Mouse (Mus musculus): ENCODE measurements around the gene Fastk.

The Fastk gene

GRCm38 (mm10) chr5:24444746-24445427 is at the start of gene Fastk:
Gene Fastk, minus strand, starts transcription at chr5:24445287.
- peak; percentile 89 for DNase-seq (ENCODE audit: low read depth)

DNA sequence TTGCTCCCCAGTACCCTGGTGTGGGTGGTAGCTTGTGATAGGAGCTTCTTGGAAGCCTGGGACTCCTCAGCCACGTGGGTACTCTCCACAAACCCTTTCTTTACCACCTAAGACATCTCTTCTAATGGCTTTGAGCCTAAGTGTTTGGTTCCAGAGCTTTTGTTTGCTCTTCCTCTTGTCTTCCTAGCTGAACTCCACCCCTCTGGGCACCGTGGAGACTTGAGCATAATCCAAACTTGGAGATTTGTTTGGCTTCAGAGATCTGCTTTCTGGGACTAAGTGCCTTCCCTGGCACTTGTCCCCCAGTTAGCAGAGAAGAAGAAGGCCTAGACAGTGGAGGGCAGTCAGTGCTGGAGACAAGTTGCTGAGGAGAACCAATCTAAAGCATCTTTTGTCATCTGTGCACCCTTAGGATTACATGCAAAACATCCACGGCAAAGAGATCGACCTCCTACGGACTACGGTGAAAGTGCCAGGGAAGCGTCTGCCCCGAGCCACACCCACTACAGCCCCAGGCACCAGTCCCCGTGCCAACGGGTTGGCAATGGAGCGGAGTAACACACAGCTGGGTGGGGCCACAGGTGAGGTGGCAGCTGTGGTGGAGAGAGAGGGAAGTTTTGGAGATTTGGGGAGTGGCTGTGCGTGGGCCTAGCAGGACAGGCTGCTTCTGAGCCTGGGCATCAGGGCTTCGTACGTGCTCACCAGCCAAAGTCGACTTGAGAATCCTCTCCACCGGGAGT is 47.6 kb upstream of the Fastk start:
- no peak for DNase-seq (ENCODE audit: low read depth)

GRCm38 (mm10) chr5:24490413-24490920 is 45.4 kb upstream of the Fastk start:
- DNase-seq (ENCODE audit: low read depth), result no peak

DNA sequence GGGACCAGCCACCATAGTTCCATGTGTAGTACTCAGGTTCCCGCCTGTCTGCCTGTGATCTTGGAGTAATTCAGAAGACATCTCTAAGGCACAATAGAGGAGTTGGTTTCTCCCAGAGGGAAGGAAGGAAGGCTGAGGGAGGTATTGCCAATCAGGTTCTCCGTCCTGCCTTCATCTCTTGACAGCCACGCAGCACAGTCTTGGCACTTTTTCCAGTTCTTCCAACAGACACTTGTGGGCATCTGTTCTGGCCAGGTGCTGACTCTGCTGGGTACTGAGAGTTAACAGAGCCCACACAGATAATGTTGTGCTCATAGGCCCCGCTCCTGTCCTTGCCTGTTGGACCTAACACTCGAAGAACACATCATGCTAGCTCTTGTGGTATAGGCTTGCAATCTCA is 41.7 kb upstream of the Fastk start:
- DNase-seq (ENCODE audit: low read depth), result no peak

DNA sequence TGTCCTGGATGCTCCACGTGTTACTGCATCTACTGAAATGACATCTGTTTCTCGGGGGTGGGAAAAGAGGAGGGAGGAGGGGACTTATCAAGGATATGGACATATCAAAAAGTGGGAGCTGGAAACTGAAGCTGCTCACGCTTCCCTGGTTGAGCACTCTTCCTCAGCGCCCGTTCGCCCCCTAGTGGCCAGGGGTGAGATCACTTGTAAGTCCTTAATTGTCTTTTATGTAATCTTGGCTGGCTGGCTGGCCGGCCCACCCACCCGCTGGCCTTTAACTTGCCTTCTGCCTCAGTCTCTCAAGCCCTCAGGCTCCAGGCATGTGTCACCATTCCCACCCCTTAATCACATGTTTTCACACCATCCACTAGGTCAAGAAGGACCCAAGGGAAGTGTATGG is 41.0 kb upstream of the Fastk start:
- peak; percentile 79 for DNase-seq (ENCODE audit: low read depth)

DNA sequence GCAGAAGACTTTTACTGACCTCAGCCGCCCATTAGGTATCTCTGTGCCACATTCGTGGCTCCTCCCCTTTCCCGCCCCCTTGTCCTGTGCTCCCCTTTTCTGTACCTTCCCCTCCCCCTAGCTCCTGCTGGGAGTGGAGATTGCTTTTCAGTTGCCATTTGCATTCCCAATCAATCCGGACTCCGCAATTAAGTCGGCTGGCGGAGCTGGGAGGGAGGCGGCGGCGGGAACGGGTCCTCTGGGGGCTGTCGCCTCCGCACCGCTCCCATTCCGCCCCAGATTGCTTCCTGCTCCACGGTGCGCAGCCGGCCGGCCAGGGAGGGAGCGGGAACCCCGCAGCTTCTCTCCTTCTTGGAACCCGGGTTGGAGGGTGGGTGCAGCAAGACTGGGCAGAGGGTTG is 39.9 kb upstream of the Fastk start:
- DNase-seq (ENCODE audit: low read depth), result no peak

DNA sequence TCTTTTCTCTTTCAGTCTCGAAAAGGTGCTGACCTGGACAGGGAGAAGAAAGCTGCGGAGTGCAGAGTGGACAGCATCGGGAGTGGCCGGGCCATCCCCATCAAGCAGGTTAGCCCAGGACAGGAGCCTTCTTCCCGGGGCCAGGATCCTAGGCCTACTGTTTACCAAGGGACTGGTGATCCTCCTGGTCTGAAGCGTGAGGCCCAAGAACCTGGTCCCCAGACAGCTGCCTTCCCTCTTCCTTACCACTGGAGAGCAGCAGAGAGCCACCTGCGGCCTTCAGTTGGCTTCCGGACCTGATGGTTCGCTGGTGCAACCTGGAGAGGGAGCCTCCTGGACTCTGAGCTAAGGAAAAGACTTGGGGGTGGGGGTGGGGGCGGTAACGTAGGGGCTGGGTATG is 38.2 kb upstream of the Fastk start:
- peak; percentile 59 for DNase-seq (ENCODE audit: low read depth)

DNA sequence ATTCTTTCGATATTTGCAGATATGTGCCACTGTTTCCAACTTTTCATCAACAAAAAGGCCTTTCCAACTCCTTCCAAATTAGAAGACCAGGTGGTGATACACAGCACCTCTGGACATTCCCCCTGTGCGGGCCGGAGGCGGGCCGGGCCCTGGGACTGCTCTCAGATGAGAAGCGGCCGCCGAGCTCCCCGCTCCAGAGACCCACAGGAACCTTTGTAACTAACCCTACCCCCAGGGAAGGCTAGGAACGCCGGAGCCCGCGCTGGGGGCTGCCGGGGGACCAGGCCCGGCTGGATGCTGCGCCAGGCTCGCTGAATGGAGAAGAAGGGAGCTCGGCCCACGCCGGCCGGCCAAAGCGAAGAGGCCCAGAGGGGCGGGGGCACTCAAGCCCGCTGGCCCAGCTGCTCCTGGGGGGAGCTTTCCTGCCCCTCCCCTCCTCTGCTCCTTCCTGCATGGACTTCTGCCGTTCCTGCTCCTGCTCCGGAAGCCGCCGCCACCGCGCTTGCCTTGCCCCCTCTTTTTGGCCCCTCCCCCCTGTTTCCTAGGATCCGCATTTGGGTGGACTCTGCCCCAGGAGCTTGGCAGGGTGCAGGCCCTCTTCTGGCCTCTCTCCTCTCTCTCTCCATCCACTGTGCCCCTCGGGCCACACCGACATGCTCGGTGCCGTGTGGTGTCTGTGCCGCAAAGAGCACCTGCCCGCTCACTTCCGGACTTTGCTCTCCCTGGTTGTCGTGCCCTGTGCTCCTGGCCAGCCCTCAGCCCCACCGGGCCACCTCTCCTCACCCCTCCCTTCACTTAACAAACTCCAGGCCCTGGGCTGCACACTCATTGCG is 37.4 kb upstream of the Fastk start:
- no peak for DNase-seq (ENCODE audit: low read depth)

DNA sequence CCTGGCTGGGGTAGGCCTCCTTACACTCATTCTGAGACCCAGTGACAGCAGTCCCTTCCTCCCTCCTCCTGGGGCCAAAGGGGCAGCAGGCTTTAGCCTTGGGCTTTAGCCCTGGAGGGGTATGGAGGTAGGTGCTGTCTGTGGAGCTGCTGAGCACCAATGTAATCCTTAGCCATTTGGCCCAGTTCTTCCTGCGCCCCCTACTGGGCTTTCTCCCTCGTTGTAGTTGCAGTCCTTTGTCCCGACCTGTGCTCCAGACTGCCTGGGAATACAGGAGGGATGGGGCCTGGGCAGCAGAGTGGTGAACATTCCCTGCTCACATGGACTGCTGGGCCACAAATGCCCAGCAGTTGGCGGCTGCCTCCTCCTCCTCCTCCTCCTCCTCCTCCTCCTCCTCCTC is 36.6 kb upstream of the Fastk start:
- peak; percentile 42 for DNase-seq (ENCODE audit: low read depth)

DNA sequence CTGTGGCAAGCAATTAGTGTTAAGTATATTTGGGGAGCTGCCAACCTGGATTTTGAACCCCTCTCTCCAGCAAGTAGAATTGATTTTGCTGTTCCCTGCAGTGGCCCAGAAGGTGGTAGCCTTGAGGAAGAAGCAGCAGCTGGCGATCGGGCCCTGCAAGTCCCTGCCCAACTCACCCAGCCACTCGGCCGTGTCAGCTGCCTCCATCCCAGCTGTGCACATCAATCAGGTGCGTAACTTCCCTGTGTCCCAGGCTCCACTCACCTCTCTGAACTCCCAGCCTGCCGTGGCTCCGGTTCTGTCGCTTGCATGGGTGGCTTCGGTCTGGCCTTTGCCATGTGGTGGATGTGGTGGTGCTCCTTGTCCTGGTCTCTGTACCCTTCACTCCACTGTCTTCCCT is 32.8 kb upstream of the Fastk start:
- no peak for DNase-seq (ENCODE audit: low read depth)

- no peak for DNase-seq (ENCODE audit: low read depth)
Measured at GRCm38 (mm10) chr5:24475476-24476241, 30.6 kb upstream of the Fastk start.

- DNase-seq (ENCODE audit: low read depth), result no peak
Measured at GRCm38 (mm10) chr5:24474723-24475261, 29.7 kb upstream of the Fastk start.

GRCm38 (mm10) chr5:24474025-24474722 is 29.1 kb upstream of the Fastk start:
- no peak for DNase-seq (ENCODE audit: low read depth)

DNA sequence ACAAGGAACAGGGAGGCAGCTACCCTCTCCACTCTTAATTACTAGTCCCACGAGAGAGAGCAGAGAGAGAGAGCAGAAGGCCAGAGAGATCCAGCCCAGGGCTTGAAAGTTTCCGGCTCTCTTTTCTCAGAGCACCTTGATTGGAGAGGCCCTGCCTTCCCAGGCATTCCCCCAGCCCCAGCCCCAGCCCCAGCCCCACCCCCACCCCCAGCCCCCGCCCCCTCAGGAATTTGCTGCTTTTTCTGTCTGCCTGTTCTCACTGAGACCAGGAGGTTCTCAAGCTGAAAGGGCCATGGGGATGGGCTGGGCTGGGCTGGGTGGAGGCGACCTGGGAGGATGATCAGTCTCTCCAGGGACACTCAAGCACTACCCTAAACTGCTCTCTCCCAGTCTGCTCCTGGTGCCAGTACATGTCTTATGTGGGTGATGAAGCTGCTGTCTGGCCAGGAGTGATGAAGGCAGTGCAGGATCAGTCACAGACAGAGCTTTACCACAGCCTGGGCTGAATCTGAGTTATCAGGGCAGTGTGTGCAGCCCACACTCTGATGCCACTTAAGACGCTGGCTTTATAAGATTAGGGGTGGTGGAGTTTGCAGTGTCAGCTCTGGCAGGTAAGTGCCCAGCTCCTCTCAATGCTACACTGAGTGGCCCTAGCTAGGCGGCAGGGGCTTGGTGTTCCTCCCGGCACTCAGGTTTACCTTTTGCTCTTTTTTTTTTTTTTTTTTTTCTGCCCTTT is 28.0 kb upstream of the Fastk start:
- no peak for DNase-seq (ENCODE audit: low read depth)

- DNase-seq (ENCODE audit: low read depth), result peak; percentile 74
Measured at GRCm38 (mm10) chr5:24470600-24470999, 25.5 kb upstream of the Fastk start.

DNA sequence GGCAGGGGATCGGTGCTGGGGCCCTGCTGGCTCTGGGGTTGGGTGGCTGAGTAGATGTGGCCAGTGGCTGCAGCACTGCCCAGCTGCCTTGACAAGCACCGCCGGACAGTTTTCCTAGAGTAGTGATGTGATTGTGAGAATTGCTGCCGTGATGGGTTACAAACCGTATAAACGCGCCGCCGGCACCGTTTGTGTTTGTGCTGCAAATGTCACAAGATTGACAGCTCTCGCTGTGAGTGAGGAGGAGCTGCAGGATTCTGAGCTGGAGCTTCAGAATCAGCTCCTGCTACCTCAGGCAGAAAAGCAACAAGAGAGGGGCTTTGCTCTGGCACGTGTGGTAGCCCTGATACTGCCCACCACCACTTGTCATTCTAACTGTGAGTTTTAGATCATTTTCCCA is 21.7 kb upstream of the Fastk start:
- no peak for DNase-seq (ENCODE audit: low read depth)

GRCm38 (mm10) chr5:24455613-24456012 is 10.5 kb upstream of the Fastk start:
- DNase-seq (ENCODE audit: low read depth), result no peak

GRCm38 (mm10) chr5:24455076-24455475 is 10.0 kb upstream of the Fastk start:
- no peak for DNase-seq (ENCODE audit: low read depth)

- no peak for DNase-seq (ENCODE audit: low read depth)
Measured at GRCm38 (mm10) chr5:24453985-24454303, 8.9 kb upstream of the Fastk start.

DNA sequence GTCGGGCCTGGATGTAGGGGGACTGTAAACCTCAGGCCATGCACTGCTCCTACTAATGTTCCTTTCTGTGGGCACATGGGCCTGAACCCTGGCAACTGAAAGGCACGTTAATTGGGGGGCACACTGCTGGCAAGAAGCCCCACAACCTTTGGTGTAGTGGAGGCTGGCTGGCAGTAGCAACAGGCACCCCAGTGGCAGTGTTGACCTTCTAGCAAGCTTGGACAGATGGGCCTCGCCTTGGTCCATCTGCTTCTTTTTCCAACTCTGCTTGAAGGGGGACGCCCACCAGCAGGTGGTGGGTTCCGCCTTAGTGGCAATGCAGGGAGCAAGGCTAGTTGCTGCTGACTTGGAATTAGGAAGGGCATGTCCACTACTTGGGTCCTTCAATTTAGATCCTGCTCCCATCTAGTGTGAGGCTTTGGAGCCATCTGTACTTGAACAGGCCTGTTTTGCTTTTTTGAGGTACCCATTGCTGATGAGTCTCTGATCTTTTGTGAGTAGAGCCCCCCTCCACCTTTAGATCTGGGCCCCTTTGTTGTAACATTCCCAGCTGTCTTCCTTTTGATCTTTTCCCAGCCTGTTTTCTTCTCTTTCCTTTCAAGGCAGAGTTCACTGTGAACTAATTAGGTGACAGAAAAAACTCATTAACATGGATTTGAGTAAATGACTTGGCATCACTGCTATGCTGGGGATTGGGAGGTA is 8.3 kb upstream of the Fastk start:
- no peak for DNase-seq (ENCODE audit: low read depth)

Measured in 416B (cell line).